Mouse (Mus musculus): ENCODE measurements around the gene Ttll12.
A peak's percentile ranks its signal among the peaks of the same experiment; 100 is the strongest.

The Ttll12 gene

DNA sequence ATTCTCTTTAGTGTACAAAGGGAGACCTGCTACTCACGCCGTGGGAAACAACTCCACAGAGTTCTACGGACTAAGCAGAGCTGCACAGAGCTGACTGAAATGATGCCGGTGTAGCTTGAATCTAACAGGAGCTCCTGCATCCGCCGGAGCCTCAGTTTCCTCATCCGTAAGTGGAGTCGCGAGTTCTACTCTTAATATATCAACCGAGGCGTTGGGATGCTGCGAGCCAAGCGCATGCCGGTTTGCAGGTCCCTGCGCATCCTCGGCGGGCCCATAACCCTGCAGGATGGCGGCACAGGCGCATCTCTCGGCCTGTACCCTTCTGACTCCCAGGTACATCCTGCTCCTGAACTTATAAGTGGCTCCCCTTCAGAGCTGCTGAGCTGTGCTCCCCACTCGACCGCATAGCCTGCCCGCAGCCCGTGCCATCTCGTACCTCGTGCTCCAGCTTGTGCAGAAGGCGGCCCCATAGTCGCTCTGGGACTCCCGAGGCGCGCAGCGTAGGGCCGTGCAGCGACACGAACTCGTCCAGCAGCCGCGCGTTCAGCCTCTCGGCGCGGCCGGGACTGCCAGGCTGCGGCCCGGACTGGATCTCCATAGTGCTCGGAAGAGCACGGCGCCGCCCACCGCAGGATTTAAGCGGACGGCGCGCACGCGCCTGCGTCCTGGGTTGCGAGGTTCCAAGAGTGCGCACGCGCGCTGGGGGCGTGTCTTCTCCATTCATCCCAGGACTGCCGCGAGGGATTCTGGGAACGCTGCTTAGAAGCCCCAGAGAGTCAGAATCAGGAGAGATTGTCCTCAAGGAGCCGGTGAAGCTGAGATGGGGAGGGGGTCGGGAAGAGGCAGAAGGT is at the start of gene Ttll12:
Ttll12 (minus strand) TSS at position 645 of the 851 bp plus-strand sequence.
- peak; percentile 96 for DNase-seq

DNA sequence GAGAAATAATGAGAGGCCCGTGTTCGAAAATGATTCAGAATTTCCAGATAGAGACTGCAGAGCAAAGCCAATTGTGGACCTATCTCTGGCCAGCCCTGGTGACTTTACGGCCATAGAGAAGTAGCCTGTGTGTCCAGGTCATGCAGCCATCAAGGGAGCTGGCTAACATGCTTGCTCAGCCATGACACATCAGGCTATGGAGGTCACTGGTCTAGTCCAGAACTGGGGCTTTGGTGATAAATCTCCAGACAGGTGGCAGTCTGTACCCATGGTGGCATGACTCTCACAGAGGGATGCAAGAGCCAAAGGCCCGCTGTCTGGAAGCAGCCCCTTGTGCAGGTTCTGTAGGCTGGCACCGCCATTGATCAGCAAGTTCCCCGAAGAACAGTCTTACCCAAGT is 47.6 kb upstream of the Ttll12 start:
- DNase-seq = no peak

DNA sequence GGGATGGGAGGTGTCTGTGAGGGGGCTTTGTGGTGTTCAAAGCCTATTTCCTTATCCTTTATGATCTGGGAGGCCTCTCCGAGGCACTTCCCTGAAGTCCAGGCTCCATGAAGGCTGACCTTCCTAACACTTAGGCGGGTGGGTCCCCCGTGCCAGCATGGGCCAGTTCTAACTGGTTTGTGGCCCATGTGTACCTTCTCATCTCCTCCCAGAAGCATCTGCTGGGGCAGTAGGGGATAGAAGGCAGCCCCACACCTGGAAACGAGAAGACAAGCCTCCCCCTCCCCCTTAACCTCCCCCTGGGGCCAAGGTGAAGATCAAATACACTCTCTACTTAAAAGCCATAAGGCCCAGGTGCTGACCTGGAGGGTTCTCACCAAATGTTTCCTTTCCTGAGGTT is 45.3 kb upstream of the Ttll12 start:
- DNase-seq = no peak

DNA sequence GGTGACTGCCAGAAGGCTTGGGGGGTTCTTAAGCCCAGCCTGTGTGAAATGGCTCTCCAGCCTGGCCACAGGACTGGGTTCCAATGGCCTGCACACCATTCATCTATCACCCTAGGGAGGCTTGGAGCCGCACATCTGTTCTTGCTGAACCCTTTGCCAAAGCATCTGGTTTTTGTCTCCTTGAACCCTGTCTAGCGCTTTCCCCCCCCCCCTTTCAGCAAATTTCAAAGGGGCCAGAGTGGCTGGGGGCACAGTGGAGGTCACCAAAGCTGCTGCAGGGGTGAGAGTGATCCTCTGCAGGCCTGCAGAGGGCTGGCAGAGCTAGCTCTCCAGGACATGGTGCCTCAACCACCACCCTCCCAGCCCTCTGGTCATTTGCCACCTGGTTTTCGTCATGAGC is 44.2 kb upstream of the Ttll12 start:
- no peak for DNase-seq

DNA sequence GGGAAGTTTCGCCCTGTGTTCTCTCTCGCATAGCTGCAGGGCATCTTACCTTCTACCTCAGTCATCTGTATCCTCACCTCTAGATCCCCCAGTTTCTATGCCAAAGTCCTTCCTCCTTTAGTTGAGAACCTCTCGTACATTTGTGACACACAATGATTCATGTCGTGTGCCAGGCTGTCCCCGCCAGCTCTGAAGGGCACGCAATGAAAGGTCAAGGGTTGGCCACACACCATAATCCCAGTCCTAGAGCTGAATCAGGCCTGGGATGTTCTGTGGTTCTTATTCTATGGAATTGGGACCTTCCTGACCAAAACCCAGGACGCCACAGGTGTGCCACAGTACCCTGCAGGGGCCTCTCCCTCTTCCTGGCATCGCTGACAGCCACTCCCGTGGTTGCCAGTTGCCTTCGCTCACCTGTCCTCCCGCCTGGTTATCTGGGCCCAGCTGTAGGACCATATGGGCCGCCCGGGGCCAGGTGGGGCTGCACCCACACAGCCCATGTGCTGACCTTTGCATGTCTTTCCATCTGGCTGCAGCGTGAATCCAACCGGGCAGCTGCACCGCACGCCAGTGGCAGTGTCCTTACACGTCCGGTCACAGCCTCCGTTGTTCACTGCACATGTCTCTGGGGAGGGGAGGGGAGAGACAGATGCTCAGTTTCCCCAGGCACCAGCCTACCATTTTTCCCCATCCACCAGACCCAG is 43.4 kb upstream of the Ttll12 start:
- DNase-seq = no peak

DNA sequence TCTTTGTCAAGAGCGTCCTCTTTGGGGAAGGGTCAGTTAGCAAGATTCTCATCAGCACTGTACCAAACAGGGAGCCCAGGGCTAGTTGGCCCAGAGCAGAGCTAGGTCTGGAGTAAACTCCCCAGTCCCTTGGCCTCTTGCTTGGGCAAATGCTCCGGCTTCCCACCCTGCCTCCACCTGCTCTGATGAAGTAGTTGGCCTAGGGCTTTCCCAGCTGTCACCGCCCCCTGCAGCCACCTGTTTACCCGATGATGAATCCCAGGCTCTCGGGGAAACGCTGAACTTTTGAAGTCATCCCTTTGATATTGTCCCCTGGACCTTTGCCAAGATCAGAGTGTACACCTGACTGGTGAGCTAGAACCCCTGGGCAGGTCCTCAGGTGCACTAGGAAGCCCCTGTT is 41.8 kb upstream of the Ttll12 start:
- DNase-seq = no peak

DNA sequence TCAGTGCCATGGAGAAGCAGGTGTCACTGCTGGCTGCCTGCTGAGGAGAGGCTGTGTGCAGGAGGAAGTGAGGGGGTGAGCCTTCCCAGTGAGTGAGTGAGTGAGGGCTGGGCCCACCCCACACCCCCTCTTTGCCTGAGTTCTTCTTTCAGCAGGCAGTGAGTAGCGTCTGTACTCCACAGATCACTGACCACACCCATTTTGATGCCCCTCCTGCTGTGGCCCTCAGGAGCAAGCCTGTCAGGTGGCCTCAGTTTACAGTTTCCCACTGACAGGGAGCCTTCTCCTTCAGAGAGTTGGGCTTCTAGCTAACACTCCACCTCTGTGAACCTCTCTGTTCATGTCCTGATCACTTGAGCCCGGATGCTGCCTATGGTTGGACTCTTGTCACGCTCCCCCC is 40.3 kb upstream of the Ttll12 start:
- no peak for DNase-seq

DNA sequence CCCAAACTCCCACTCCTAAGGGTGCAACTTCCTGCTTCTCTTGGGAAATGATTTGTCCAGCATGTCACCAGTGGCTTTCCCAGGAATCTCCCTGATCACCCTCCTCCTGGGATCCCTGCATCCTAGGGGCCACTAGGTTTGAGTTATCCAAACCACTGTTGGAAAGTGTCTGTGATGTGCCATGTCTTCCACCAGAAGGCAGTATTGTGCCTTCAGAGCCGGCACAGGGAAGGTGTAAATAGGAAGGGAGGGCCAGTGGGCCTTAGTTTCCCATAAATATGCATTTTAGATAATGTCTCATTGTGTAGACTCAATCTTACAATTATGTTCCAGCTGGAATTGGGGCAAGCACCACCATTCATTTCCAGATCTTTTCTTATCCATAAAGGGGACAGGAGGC is 39.1 kb upstream of the Ttll12 start:
- DNase-seq = no peak

DNA sequence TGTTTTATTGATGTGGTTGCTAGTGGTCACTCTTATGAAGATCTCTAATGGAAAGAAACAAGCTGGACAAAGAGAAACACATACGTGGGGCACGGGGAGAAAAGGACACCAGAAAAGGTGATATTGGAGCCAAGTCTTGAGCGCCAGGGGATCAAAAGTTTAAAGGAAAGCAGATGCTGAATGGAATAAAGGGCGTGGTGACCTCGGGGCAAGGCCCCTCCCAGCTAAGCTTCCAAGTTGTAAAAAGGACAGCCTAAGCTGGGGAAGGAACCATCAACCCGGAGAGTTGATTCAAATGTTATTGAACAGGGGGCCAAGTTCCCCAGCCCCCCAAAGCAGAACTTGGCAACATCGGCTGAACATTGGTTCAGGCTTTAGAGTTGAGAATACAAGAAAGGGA is 36.1 kb upstream of the Ttll12 start:
- no peak for DNase-seq

DNA sequence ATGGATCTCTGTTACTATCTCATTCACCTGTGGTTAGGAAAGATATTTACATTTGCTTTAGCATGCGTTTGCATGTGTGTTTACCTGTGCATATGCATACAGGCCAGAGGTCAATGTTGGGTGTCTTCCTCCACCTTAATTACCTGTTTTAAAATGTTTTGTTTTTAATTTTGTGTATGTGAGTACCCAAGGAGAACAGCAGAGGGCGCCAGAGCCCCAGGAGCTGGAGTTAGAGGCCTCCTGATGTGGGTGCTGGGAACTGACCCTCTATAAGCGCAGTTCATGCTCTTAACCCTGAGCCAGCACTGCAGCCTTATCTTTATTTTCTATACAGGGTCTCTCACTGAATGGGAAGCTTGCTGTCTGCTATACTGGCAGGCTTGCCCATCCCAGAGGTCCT is 34.8 kb upstream of the Ttll12 start:
- DNase-seq = no peak

DNA sequence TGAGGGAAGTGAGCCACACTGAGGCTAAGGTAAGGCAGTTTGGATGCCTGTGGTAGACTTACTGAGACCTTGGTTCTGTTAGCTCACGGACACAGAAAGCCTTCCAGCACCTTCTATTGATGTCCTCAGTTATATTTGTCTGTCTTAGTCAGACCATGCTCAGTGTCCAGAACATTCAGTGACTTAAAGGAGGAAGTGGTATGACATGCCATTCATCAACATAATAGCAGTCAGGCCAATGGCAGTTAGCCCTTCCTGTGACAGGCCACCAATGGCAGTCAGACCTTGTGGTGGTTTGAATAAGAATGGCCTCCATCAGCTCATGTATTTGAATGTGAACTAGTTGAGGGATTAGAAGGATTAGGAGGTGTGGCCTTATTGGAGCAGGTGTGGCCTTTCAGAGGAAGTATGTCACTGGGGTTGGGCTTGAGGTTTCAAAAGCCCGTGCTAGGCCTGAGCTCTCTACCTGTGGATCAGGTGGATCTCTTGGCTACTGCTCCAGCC is 31.2 kb upstream of the Ttll12 start:
- DNase-seq = no peak

DNA sequence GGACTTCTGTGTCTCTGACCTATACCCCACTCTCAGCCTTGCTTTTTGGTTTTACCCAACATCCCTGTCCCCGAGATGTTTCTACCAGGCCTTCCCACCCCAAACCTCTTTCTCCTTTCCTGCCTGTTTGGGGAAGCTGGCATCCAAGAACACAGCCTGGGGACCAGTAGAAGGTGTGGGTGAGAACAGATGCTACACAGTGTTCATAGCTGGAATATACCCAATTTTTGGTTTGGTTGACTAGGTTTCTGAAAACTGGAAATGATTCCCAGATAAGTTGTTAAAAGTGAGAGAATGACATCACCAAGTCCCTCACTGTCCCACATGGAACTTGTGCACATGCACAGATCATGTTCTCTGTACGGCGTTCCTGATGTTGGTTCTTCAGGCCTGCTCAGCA is 20.3 kb upstream of the Ttll12 start:
- DNase-seq = no peak

DNA sequence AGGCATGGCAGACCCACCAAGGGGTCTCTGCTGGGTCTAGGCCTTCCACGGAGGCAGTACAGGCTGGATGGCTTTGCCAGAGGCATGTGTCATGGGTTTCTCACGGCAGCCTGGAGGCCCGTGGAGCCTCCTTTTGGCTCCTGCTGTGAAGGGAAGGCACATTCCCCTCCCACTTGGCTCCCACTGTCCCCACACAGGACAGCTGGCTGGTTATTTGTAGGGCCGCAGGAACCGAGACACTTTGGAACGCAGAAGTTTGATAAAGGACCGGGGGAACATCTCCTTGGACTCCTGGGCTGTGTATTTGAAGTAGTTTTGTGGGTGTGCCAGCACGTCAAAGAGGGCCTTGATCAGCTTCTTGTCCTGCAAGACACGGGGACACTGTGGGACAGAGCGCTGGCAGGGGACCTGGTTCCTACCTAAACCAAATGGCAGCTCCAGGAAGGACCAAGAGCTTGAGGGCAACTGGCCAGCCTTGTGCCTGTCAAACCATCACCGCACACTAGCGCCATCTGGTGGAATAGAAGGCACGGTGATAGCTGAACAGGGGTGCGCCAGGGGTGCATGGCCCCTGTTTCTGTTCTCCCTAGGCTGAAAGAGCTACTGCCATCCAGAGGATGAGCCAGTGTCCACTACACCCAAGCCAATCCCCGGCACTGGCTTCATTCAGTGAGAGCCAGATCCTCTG is 12.3 kb upstream of the Ttll12 start:
- DNase-seq = peak; percentile 73 to 77

DNA sequence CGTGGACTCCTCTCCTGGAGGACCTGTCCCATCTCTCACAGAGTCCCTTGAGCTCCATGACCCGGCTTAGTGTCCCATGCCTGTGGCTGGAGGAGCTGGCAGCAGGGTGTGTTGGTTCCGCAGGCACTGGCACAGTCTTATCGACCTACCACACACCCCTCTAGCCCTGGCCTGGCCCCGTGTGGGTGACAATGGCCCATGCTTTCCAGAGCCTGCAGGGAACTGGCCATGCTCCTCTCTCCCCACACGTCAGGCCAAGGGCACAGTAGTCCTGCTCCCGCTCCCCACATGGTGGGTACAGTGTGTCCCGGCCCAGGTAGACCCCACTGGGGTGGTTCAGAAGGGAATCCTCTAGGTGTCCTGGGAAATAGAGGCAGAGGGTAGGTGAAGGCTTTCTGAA is 11.7 kb upstream of the Ttll12 start:
- no peak for DNase-seq

DNA sequence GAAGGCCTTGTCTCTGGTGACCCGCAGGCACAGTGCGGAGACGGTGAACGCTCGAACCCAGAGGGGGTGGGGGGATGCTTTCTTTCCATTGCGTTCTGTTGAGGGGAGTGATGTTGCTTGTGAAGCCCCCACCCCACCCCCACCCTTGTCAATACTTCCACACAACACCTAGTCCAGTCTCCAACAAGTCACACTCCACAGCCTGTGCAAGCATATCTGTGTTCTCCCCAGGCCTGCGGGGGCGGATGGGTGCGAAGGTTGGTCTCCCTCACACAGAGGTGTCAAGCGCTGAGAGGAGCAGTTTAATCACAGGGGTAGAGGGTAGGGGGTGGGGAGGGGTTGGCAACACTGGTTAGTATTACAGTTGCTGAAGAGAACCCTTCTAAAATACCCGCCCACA is 11.3 kb upstream of the Ttll12 start:
- DNase-seq = no peak

DNA sequence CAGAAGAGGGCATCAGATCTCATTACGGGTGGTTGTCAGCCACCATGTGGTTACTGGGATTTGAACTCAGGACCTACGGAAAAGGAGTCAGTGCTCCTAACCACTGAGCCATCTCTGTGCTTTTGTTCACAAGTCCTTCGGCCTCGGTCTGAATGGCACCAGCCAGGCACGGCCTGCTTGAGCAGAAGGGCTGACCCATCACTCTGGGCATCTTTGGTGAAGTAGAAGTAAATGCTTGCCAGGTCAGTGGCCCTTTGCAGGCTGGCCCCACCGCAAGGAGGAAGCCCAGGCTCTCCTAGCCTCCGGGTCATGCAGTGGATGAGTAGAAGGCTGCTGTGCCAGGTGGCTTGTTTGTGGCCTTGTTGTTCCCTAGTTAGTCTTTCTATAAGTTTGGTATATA is 8.5 kb upstream of the Ttll12 start:
- no peak for DNase-seq

DNA sequence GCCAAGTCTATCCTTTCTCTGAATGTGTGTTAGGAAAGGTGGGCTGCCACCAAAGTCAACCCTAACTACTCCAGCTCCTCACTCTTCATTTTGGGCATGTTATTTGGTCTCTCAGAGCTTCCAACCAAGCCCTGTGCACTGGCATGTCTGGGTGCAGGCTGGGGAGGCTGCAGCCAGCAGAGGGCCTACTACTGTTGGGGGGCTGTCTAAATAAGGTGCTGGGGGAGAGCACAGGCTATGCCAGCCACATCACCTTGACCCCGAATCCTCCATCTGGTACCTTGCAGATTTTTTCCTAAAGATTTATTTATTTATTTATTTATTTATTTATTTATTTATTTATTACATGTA is 8.1 kb upstream of the Ttll12 start:
- no peak for DNase-seq

DNA sequence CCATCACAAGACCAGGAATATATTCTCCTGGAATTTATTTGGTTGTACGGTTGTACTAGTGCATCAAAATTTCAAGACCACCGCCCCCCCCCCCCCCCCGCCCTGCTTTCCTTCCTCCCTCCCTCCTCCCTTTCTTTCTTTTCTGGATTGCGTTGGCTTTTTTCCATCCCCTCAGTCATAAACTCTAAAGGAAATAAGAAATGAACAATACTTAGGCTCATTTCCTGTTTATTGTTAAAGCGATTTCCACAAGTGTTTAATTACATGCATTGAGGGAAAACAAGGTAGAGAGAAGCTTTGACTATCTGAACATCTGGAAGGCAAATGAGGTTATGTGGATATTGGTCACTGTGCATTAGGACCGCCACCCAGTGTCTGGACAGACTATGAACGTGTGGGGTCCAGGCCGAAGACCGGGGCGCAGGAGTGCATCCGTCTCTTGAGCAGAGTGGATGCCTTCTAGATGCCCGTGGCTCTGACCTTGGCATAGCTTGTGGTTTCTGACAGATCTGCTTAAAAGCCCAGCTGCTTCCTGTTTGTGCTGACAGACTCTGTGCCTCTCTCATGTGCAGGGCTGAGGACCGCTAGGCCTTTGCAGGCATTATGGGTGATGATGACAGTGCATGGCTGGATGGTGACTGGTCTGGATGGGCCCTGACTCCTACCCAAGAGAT is 7.6 kb upstream of the Ttll12 start:
- DNase-seq = no peak

DNA sequence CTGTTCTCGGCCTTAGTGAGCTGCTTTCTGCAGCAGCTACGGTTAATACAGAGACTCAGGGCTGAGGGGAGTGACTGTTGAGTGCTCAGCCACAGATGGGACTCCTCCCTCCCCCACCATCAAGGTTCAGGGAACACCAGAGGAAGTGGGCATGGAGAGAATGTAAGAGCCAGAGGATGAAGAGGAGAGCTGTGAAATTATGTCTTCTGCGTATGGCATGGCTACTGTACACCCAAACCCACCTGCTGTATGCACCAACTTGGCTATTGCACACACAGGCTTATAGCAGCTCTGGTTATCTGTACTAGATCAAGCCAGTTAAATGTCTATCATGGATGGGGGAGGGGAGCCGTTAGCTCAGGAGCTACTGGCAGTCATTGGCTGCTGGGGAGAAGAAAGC is 6.2 kb upstream of the Ttll12 start:
- no peak for DNase-seq

DNA sequence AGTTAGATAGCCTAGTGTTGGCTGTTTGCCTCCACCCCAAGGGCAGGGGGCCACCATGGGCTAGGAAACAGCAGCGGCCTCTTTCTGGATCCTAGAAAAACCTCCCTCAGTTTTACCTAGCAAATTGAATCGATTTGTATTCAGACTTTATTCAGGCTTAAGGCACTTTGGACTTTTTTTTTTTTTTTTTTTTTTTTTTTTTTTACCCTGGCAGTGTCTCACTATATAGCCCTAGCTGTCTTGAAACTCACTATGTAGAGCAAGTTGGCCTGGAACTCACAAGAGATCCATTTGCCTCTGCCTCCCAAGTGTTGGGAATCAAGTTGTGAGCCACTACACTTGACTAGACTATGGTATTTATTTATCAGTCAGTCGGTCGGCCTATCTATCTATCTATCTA is 1.9 kb upstream of the Ttll12 start:
- DNase-seq = no peak

DNA sequence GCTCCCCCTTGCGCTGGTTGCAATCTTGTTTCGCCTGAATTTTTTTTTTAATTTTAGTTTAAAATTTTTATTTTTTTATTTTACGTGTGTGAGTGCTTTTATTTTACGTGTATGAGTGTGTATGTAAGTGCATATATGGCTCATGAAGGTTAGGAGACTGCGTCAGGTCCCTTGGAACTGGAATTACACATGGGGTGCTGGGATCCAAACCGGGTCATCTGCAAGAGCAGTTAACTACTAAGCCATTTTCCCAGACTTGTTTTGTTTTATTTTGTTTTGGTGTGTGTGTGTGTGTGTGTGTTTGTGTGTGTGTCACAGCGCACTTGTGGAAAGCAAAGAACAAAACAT is 381 bp upstream of the Ttll12 start:
- no peak for DNase-seq

DNA sequence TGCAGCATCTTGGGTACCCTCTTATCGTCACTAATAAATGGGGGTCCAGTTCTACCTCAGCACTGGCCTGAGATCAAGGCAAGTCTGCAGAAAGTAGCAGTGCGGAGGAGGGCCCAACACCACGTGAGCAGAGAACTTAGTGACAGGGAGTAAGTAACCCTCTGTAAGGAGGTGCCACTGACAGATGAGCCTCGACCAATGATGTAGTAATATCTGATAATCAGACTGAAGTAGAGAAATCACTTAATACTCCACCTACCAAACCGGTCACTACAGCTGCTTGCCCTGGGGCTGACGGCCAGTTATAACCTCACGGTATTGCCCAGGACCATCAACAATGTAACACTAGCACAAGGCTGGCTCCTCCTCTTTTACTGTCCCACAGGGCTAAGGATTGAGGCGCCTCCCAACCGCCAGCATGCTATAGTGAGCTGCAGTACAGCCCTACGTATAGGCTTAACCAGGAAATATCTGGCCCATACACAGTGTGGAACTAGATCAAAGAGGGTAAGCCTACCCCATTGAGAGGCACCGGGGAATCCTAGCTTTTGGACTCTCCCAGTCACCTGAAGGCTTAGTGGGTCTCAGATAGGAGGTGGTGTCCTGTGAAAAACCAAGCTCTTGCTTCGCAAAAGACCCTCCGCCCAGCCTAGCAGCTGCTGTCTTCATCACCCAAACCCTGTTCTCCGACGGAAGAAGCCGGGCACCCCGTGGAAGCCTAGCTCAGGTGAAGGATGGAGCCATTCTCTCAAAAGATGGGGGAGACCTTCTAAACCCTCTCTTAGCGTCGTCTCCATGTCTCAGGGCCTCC is 1.1 kb downstream of the Ttll12 start:
- no peak for DNase-seq

DNA sequence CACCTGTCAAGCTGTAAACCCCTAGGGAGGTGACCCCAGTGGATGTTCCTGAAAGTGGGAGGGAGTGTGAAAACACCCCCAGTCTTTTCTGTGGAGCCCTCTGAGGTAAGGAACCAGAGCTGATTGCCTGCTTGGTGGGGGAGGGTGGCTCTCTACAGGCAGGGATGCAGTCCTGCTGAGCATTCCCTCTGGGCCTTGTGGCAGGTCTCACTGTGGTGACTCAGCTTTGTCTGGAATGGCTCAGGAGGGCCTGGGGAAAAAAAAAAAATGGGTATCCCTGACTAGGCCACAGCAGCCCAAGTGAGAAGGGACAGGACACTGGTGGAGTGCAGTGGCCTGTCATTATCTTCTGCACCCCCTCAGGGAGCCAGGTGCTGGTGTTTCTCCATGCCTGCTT is 1.8 kb downstream of the Ttll12 start:
- DNase-seq = no peak

Data from cerebellum, postnatal 36 days (tissue).